Mouse (Mus musculus): ENCODE data around the gene Cbln3. TPM values are rescaled to one million over a fixed set of nuclear protein-coding genes. Genes with fewer than 3 reads are reported as not detected.

Cbln3 gene
- polyA plus RNA-seq, 1 experiment from 2014 or later: 0.74 TPM

DNA sequence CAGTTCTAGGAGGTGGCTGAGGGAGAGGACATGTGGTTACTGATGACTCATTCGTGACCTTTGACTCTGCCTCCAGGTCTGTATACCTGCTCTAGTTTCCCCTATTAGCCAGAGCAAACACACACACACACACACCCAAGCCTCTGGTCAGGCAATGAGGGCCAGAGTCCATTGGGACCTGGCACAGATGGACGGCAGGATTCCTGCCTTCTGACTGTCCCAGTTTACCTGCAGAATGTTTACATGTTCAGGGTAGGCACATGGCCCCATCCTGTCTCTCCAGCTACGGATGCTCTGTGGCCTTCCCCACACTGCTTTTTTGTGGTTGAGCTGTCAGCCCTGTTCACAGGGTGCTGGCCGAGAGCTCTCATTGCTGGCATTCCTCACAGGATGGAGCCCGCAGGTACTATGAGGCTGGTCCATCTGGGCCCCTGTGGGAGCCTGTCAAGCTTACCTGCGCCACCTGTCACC, 2.0 kb downstream of the Cbln3 start:
- Histone ChIP-seq H3K27me3 (ENCODE audit: insufficient read depth, low read length) (no peaks in the 10 kb centered on the region), H3K4me2 (replicated peaks; ENCODE audit: low read depth, low read length) (no peak overlapping the region), H3K9me3 (ENCODE audit: low read length) (no peaks in the 10 kb centered on the region), H3K9ac (replicated peaks; ENCODE audit: low read length) (no peak overlapping the region), H3K4me3 (ENCODE audit: low read length) (no peak overlapping the region), H3K4me1 (ENCODE audit: insufficient read depth, low read length) (peaks cover 38% of the 10 kb centered on the region), H3K36me3 (ENCODE audit: insufficient read depth, low read length) (peaks cover 6% of the 10 kb centered on the region; the same call in 1 of the 2 replicates), H3K27ac (ENCODE audit: low read length) (no peak overlapping the region)
- no peak for ATAC-seq (ENCODE audit: low FRiP score, low TSS enrichment)
- WGBS: 63% methylated on average over 6 of the region's 6 CpGs

DNA sequence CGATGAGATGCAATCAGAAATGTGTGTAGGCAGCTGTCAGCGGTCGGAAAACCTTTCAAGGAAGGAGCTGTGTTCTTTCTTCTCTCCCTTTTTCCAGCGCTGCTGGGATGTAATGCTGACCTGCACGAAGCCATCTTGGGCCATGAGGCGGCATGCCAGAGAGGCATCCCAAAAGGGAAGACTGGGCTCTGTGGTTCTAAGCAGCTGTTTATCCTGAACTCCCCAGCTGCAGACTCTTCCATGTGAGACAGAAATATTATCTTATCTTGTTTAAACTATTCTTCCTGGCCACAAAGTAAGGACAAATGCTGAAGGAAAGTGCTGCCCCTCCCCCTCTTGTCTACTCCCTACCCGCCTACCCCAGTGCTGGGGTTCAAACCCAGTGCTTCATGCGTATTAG, 3.2 kb downstream of the Cbln3 start:
- Histone ChIP-seq H3K9me3 (ENCODE audit: low read length) (no peaks in the 10 kb centered on the region), H3K4me2 (replicated peaks; ENCODE audit: low read depth, low read length) (no peak overlapping the region), H3K4me3 (ENCODE audit: low read length) (no peak overlapping the region), H3K36me3 (ENCODE audit: insufficient read depth, low read length) (no peaks in the 10 kb centered on the region), H3K4me1 (ENCODE audit: insufficient read depth, low read length) (peaks cover 27% of the 10 kb centered on the region), H3K9ac (replicated peaks; ENCODE audit: low read length) (no peak overlapping the region), H3K27ac (ENCODE audit: low read length) (no peak overlapping the region), H3K27me3 (ENCODE audit: insufficient read depth, low read length) (no peaks in the 10 kb centered on the region)
- 81% methylated on average over 8 of the region's 8 CpGs for WGBS
- no peak for ATAC-seq (ENCODE audit: low FRiP score, low TSS enrichment)

DNA sequence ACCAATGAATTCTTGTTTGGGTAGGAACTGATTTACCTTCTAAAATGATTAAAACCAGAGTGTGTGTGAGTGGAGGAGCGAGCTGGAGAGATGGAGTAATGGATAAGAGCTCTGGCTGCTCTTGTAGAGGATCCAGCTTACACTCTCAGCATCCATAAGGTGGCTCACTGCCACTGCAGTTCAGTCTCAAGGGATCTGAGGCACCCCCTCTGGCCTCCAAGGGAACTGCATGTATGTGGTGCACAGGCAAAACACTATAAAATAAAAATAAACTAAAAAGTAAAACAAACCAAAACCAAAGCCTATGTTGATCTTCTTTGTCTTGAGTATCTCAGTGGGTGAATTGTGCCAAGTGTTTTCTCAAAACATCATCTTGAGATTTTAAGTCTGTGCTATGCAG, 4.6 kb downstream of the Cbln3 start:
- no peak for ATAC-seq (ENCODE audit: low FRiP score, low TSS enrichment)
- H3K27ac ChIP-seq (ENCODE audit: low read length): no peak overlapping the region

DNA sequence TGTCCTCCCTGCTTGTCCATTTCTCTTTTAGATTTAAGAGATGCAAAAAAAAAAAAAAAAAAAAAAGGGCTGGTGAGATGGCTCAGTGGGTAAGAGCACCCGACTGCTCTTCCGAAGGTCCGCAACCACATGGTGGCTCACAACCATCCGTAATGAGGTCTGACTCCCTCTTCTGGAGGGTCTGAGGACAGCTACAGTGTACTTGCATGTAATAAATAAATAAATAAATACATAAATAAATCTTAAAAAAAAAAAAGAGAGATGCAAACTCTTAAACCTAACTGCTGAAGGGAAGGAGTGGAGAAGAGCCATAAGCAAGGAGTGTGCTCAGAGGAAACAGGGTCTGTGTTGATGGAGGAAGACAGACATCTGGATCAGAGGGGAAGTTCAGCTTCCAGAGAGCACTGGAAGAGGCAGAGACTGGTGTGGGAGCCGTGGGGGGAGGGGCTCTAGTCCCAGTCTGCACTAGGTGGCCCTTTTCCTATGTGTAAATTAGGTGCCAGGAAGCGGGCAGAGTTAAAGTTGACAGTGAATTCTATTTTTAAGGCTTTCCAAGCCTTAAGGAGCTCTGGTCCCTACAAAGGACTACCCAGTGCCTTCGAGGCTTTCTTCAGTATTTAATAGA, 5.8 kb downstream of the Cbln3 start:
- Histone ChIP-seq H3K4me1 (ENCODE audit: insufficient read depth, low read length) (peaks cover 23% of the 10 kb centered on the region), H3K4me3 (ENCODE audit: low read length) (0 out of 2 replicates have a peak overlapping the region, but pooled peaks have one; percentile 17), H3K36me3 (ENCODE audit: insufficient read depth, low read length) (no peaks in the 10 kb centered on the region), H3K4me2 (replicated peaks; ENCODE audit: low read depth, low read length) (peak overlapping the region; percentile 45), H3K27ac (ENCODE audit: low read length) (no peak overlapping the region), H3K9ac (replicated peaks; ENCODE audit: low read length) (no peak overlapping the region), H3K27me3 (ENCODE audit: insufficient read depth, low read length) (no peaks in the 10 kb centered on the region), H3K9me3 (ENCODE audit: low read length) (no peaks in the 10 kb centered on the region)
- WGBS: 23% methylated on average over 7 of the region's 7 CpGs
- no peak for ATAC-seq (ENCODE audit: low FRiP score, low TSS enrichment)

More for the DNA sequence above, 4.6 kb downstream of the Cbln3 start:
- 53% methylated on average over 1 of the region's 1 CpGs for WGBS
- Histone ChIP-seq H3K4me3 (ENCODE audit: low read length) (no peak overlapping the region), H3K27me3 (ENCODE audit: insufficient read depth, low read length) (no peaks in the 10 kb centered on the region), H3K4me1 (ENCODE audit: insufficient read depth, low read length) (peaks cover 23% of the 10 kb centered on the region), H3K4me2 (replicated peaks; ENCODE audit: low read depth, low read length) (no peak overlapping the region), H3K9me3 (ENCODE audit: low read length) (no peaks in the 10 kb centered on the region), H3K36me3 (ENCODE audit: insufficient read depth, low read length) (no peaks in the 10 kb centered on the region), H3K9ac (replicated peaks; ENCODE audit: low read length) (no peak overlapping the region)

DNA sequence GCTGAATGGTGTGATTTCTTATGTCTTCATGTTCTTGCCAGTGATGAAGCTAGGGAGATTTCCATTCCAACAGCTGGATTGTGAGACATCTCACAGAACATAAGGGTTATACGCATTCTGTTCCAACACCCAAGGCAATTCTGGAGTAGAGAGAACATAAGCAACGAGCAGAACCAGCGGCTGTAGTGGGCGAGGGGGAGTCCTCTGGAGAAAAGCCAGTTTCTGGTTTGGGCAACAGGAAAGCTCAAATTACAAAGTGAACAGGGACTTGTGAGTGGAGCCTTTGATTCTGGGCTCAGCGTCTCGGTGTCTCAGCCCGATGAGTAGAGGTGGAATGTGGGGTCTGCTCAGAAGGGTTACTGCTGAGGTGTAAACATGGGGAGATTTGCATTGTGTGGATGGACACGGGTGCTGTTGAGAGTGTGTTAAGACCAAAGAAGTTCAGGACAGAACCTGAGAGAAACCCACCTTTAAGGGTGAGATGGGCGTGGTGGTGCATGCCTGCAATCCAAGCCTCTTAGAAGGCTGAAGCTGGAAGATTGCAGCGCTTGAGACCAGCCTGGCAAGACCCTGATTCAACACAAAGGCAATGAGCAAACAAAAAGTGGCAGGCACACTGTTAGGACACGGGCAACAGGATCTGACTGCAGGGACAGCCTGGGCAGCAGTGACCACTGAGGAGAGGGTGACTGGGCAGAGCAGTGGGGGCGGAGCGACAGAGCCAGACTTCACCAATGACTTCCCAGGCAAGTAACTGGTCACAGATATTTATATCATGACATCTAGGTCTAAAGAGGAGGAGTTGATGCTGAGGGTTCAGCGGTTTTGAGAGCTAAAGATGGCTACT, 6.5 kb downstream of the Cbln3 start:
- Histone ChIP-seq H3K27me3 (ENCODE audit: insufficient read depth, low read length) (no peaks in the 10 kb centered on the region), H3K9ac (replicated peaks; ENCODE audit: low read length) (no peak overlapping the region), H3K4me3 (ENCODE audit: low read length) (peak overlapping the region; percentile 17; the same call in 1 of the 2 replicates), H3K4me2 (replicated peaks; ENCODE audit: low read depth, low read length) (peak overlapping the region; percentile 45), H3K4me1 (ENCODE audit: insufficient read depth, low read length) (peaks cover 26% of the 10 kb centered on the region), H3K36me3 (ENCODE audit: insufficient read depth, low read length) (peaks cover 5% of the 10 kb centered on the region; the same call in 1 of the 2 replicates), H3K27ac (ENCODE audit: low read length) (peak overlapping the region; percentile 28; the same call in 1 of the 2 replicates), H3K9me3 (ENCODE audit: low read length) (no peaks in the 10 kb centered on the region)
- ATAC-seq (ENCODE audit: low FRiP score, low TSS enrichment): peak; percentile 47; the same call in 1 of the 2 replicates
- WGBS: 4% methylated on average over 14 of the region's 14 CpGs

DNA sequence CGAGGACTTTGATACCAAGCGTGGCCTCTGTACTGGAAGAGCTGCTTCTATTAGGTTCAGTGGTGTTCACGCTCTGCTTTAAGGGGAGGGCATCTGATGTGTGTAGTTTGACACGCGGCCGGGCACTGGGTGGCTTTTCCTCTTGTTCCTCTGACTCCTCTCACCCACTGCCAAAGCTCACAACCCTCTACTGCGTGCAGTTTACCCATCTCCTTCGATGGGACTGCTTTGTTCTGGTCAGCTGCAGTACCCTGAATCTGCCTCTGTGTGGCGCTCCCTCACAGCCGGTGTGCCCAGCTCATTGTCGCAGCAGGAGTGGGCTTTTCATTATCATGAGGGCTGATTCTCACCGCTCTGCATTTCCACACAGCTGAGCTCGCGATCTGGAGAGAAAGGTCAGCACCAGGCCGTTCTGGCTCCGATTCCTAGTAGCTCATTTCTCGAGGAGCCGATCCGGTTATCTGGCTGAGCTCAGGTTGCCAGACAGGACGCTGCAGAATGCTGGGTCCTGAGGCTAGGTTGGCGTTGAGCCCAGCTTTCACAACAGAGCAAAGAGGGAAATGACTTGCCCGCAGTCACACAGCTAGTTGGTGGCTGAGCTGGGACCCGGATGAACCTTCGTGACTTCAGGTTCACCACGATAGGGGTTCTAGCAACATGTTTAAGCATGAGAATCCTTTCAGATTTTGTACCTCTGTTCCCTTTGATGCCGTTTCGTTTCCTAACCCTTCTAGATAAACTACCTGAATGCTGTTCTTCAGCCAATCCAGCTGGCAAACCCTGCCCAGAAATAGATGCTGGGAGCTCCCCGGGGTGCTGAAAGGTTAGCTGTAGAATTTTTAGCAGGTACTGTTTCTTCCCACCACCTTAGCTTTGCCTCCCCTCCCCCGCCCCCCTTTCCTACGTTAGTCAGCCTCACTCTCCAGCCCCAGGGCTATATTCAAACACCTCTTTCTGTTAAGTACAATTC, 10.2 kb downstream of the Cbln3 start:
- WGBS: 15% methylated on average over 30 of the region's 30 CpGs
- H3K4me1 ChIP-seq (ENCODE audit: insufficient read depth, low read length): peaks cover 26% of the 10 kb centered on the region
- H3K9me3 ChIP-seq (ENCODE audit: low read length): no peaks in the 10 kb centered on the region
- H3K27ac ChIP-seq (ENCODE audit: low read length): no peak overlapping the region
- no peak overlapping the region for H3K4me3 ChIP-seq (ENCODE audit: low read length)
- H3K36me3 ChIP-seq (ENCODE audit: insufficient read depth, low read length): peaks cover 41% of the 10 kb centered on the region
- no peaks in the 10 kb centered on the region for H3K27me3 ChIP-seq (ENCODE audit: insufficient read depth, low read length)
- H3K9ac ChIP-seq (replicated peaks; ENCODE audit: low read length): peak overlapping the region; percentile 37
- peak overlapping the region; percentile 44 for H3K4me2 ChIP-seq (replicated peaks; ENCODE audit: low read depth, low read length)
- peak; percentile 59 for ATAC-seq (ENCODE audit: low FRiP score, low TSS enrichment)

DNA sequence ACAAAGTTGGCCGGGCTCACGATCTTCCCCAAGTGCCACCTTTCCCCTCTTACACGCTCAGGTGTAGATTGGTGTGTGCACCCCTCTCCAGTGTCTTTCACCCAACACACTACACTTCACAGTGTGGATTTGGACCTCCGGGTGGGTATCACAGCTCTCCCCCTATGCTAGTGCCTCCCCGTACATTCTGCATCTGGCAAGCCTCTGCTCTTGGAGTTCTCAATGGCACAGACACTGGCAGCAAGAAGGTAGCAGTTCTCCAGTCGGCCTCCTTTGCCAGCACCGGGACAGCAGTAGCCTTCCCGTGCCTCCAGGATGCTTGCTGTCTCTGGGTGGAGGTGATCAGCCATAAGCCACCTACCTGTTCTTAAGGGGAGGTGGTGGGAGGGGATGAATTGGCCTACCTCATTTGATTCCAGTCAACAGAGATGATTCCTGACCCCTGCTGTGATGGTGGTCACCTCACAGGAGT, 10.9 kb downstream of the Cbln3 start:
- Histone ChIP-seq H3K36me3 (ENCODE audit: insufficient read depth, low read length) (peaks cover 48% of the 10 kb centered on the region), H3K4me3 (ENCODE audit: low read length) (no peak overlapping the region)
- 81% methylated on average over 8 of the region's 8 CpGs for WGBS

DNA sequence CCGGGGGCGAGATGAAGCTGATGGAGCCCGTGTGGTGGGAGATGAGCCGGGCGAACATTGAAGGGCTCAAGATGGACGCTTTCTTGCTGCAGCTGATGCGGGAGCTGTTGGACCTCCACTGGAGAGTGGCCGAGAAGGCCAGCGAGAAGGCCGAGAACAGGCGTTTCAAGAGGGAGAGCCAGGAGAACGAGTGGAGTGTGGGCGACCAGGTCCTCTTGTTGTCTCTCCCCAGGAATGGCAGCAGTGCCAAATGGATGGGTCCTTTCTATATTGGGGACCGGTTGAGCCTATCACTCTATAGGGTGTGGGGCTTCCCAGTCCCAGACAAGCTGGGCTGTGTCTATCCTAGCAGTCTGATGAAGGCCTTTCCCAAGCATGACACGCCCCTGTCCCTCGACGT, 11.6 kb downstream of the Cbln3 start:
- H3K27ac ChIP-seq (ENCODE audit: low read length): no peak overlapping the region
- no peaks in the 10 kb centered on the region for H3K9me3 ChIP-seq (ENCODE audit: low read length)
- no peak overlapping the region for H3K4me3 ChIP-seq (ENCODE audit: low read length)
- 88% methylated on average over 16 of the region's 17 CpGs for WGBS
- no peak overlapping the region for H3K9ac ChIP-seq (replicated peaks; ENCODE audit: low read length)
- no peaks in the 10 kb centered on the region for H3K27me3 ChIP-seq (ENCODE audit: insufficient read depth, low read length)
- no peak for ATAC-seq (ENCODE audit: low FRiP score, low TSS enrichment)
- peaks cover 15% of the 10 kb centered on the region for H3K4me1 ChIP-seq (ENCODE audit: insufficient read depth, low read length)
- H3K36me3 ChIP-seq (ENCODE audit: insufficient read depth, low read length): peaks cover 55% of the 10 kb centered on the region
- H3K4me2 ChIP-seq (replicated peaks; ENCODE audit: low read depth, low read length): no peak overlapping the region

More for the DNA sequence above, 10.9 kb downstream of the Cbln3 start:
- Histone ChIP-seq H3K9me3 (ENCODE audit: low read length) (no peaks in the 10 kb centered on the region), H3K4me1 (ENCODE audit: insufficient read depth, low read length) (peaks cover 22% of the 10 kb centered on the region), H3K27me3 (ENCODE audit: insufficient read depth, low read length) (no peaks in the 10 kb centered on the region), H3K4me2 (replicated peaks; ENCODE audit: low read depth, low read length) (peak overlapping the region; percentile 44; the same call in 1 of the 2 replicates), H3K9ac (replicated peaks; ENCODE audit: low read length) (peak overlapping the region; percentile 37), H3K27ac (ENCODE audit: low read length) (no peak overlapping the region)
- 0 out of 2 replicates have a peak, but pooled peaks have one; percentile 6 for ATAC-seq (ENCODE audit: low FRiP score, low TSS enrichment)

DNA sequence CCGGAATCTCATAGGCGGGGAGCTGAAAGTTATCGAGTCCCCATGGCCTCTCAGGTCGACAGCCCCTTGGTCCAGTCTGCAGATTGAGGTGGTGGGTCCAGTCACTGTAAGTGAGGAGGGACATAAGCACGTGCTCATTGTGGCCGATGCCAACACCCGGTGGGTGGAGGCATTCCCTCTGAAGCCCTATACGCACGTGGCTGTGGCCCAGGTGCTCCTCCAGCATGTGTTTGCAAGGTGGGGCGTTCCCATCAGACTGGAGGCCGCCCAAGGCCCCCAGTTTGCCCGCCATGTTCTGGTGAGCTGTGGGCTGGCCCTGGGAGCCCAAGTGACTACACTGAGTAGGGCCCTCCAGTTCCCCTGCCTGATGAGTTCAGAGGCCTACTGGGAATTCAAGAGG, 12.2 kb downstream of the Cbln3 start:
- Histone ChIP-seq H3K4me2 (replicated peaks; ENCODE audit: low read depth, low read length) (no peak overlapping the region), H3K4me3 (ENCODE audit: low read length) (no peak overlapping the region), H3K27ac (ENCODE audit: low read length) (no peak overlapping the region), H3K36me3 (ENCODE audit: insufficient read depth, low read length) (peaks cover 55% of the 10 kb centered on the region), H3K27me3 (ENCODE audit: insufficient read depth, low read length) (no peaks in the 10 kb centered on the region), H3K4me1 (ENCODE audit: insufficient read depth, low read length) (peaks cover 13% of the 10 kb centered on the region), H3K9ac (replicated peaks; ENCODE audit: low read length) (no peak overlapping the region), H3K9me3 (ENCODE audit: low read length) (no peaks in the 10 kb centered on the region)
- ATAC-seq (ENCODE audit: low FRiP score, low TSS enrichment): no peak
- 92% methylated on average over 12 of the region's 12 CpGs for WGBS
